Mouse (Mus musculus): Measurements from ENCODE around the gene Pla2g4e. TPM values are rescaled to one million over a fixed set of nuclear protein-coding genes. Genes with fewer than 3 reads are reported as not detected.
A peak's percentile ranks its signal among the peaks of the same experiment; 100 is the strongest.
"Not testable (repeated sequence)": the region's sequence is repeated elsewhere in the genome, so short reads cannot be mapped to it uniquely, and the experiment has no call there.

Gene Pla2g4e
- total RNA-seq, 2 experiments from 2014 or later, result 31.0 to 35.1 TPM

GRCm38 (mm10) chr2:120242791-120243467 lies 2.2 kb downstream of the Pla2g4e start:
- DNase-seq, result no peak
- intact Hi-C loops (cut with DNase I; ENCODE audit: low total_unique reads), result no loop called here

GRCm38 (mm10) chr2:120238733-120239132 lies 6.4 kb downstream of the Pla2g4e start:
- DNase-seq; intact Hi-C loops (cut with DNase I; ENCODE audit: low total_unique reads): not testable (repeated sequence)

- DNase-seq, result no peak
- intact Hi-C loops (cut with DNase I; ENCODE audit: low total_unique reads), result no loop called here
Measured at GRCm38 (mm10) chr2:120237784-120238183, 7.4 kb downstream of the Pla2g4e start.

- DNase-seq, result no peak
- intact Hi-C loops (cut with DNase I; ENCODE audit: low total_unique reads), result no loop called here
Measured at GRCm38 (mm10) chr2:120235947-120236640, 9.0 kb downstream of the Pla2g4e start.

GRCm38 (mm10) chr2:120235381-120235780 lies 9.8 kb downstream of the Pla2g4e start:
- intact Hi-C loops (cut with DNase I; ENCODE audit: low total_unique reads), result no loop called here
- no peak for DNase-seq

GRCm38 (mm10) chr2:120231642-120232041 lies 13.5 kb downstream of the Pla2g4e start:
- intact Hi-C loops (cut with DNase I; ENCODE audit: low total_unique reads), result no loop called here
- DNase-seq, result no peak

- no peak for DNase-seq
Measured at GRCm38 (mm10) chr2:120214600-120214999, 30.5 kb downstream of the Pla2g4e start.

GRCm38 (mm10) chr2:120211448-120211847 lies 33.7 kb downstream of the Pla2g4e start:
- DNase-seq, result no peak
- intact Hi-C loops (cut with DNase I; ENCODE audit: low total_unique reads), result no loop called here

More at GRCm38 (mm10) chr2:120214600-120214999, 30.5 kb downstream of the Pla2g4e start:
- intact Hi-C loops (cut with DNase I; ENCODE audit: low total_unique reads), result no loop called here

GRCm38 (mm10) chr2:120207926-120208325 lies 37.2 kb downstream of the Pla2g4e start:
- intact Hi-C loops (cut with DNase I; ENCODE audit: low total_unique reads), result no loop called here
- DNase-seq, result no peak

GRCm38 (mm10) chr2:120207028-120207427 lies 38.1 kb downstream of the Pla2g4e start:
- DNase-seq, result peak; percentile 80

GRCm38 (mm10) chr2:120203742-120204141 lies 41.4 kb downstream of the Pla2g4e start:
- intact Hi-C loops (cut with DNase I; ENCODE audit: low total_unique reads), result no loop called here
- peak; percentile 37 for DNase-seq

More at GRCm38 (mm10) chr2:120207028-120207427, 38.1 kb downstream of the Pla2g4e start:
- intact Hi-C loops (cut with DNase I; ENCODE audit: low total_unique reads), result no loop called here

GRCm38 (mm10) chr2:120200077-120200476 lies 45.1 kb downstream of the Pla2g4e start:
- intact Hi-C loops (cut with DNase I; ENCODE audit: low total_unique reads), result no loop called here
- DNase-seq, result no peak

GRCm38 (mm10) chr2:120188174-120188573 lies 57.0 kb downstream of the Pla2g4e start:
- no peak for DNase-seq
- intact Hi-C loops (cut with DNase I; ENCODE audit: low total_unique reads), result loop anchor here (5.0 kb wide), 1 partner anchor 74 kb away; no protein-coding TSS in a partner anchor

GRCm38 (mm10) chr2:120187583-120187982 lies 57.6 kb downstream of the Pla2g4e start:
- no peak for DNase-seq
- intact Hi-C loops (cut with DNase I; ENCODE audit: low total_unique reads), result loop anchor here (5.0 kb wide), 1 partner anchor 75 kb away; no protein-coding TSS in a partner anchor

GRCm38 (mm10) chr2:120185527-120186276 lies 59.4 kb downstream of the Pla2g4e start:
- no peak for DNase-seq
- intact Hi-C loops (cut with DNase I; ENCODE audit: low total_unique reads), result loop anchor here (5.0 kb wide), 1 partner anchor 77 kb away; no protein-coding TSS in a partner anchor

- no peak for DNase-seq
- intact Hi-C loops (cut with DNase I; ENCODE audit: low total_unique reads), result no loop called here
Measured at GRCm38 (mm10) chr2:120178936-120179335, 66.2 kb downstream of the Pla2g4e start.

GRCm38 (mm10) chr2:120173718-120174117 lies 71.4 kb downstream of the Pla2g4e start:
- intact Hi-C loops (cut with DNase I; ENCODE audit: low total_unique reads), result no loop called here
- peak; percentile 49 for DNase-seq

GRCm38 (mm10) chr2:120171362-120171761 lies 73.8 kb downstream of the Pla2g4e start:
- intact Hi-C loops (cut with DNase I; ENCODE audit: low total_unique reads), result no loop called here
- DNase-seq, result no peak

- intact Hi-C loops (cut with DNase I; ENCODE audit: low total_unique reads), result no loop called here
- no peak for DNase-seq
Measured at GRCm38 (mm10) chr2:120170726-120171125, 74.4 kb downstream of the Pla2g4e start.

GRCm38 (mm10) chr2:120169382-120169781 lies 75.8 kb downstream of the Pla2g4e start:
- intact Hi-C loops (cut with DNase I; ENCODE audit: low total_unique reads), result no loop called here
- no peak for DNase-seq

All from gastrocnemius, postnatal 14 days (tissue).